In genomic region chr11:40789701-40790100, GRCm38 (mm10) we compare ENCODE assay signal across 17 mouse cellular contexts. TPM values are rescaled to one million over a fixed set of nuclear protein-coding genes. Genes with fewer than 3 reads are reported as not detected.
"Had no signal": no experiment of that assay in that cellular context is flagged by ENCODE, and none has a peak within 500 bp of the region (broad histone marks: within the 10 kb centered on the region; RNA-seq: fewer than 3 reads in every experiment).

No protein-coding gene starts in this region.

- H3K9ac ChIP-seq: lung, embryonic 14.5 days; midbrain, embryonic 13.5 days; midbrain, embryonic 15.5 days; neural tube, embryonic 12.5 days had no signal

- H3K4me2 ChIP-seq: lung, embryonic 14.5 days; midbrain, embryonic 11.5 days; midbrain, embryonic 13.5 days; midbrain, embryonic 15.5 days; neural tube, embryonic 12.5 days had no signal

- H3K27ac ChIP-seq: macrophage; midbrain, embryonic 13.5 days; midbrain, embryonic 15.5 days; neural tube, embryonic 12.5 days had no signal

- H3K4me3 ChIP-seq: megakaryocyte, embryonic 14.5 days; midbrain, embryonic 13.5 days; midbrain, embryonic 15.5 days; neural tube, embryonic 12.5 days had no signal

- H3K4me1 ChIP-seq: megakaryocyte, embryonic 14.5 days; midbrain, embryonic 13.5 days; midbrain, embryonic 15.5 days; neural tube, embryonic 12.5 days had no signal

- DNase-seq: lung, embryonic 14.5 days; lung, postnatal 10 days; lung, postnatal 36 days; right cerebral cortex, postnatal 25 days; right cerebral cortex, postnatal 4 days; spleen, adult 18-20 months; thymus, adult 18-20 months; thymus, postnatal 14 days; thymus, postnatal 36 days had no signal

- H3K27me3 ChIP-seq: megakaryocyte, embryonic 14.5 days; midbrain, embryonic 13.5 days; midbrain, embryonic 15.5 days; neural tube, embryonic 12.5 days had no signal

- H3K36me3 ChIP-seq: midbrain, embryonic 13.5 days; midbrain, embryonic 15.5 days; neural tube, embryonic 12.5 days had no signal

- ATAC-seq: midbrain, embryonic 13.5 days; midbrain, embryonic 15.5 days had no signal

- H3K9me3 ChIP-seq: megakaryocyte, embryonic 14.5 days; midbrain, embryonic 13.5 days; midbrain, embryonic 15.5 days; neural tube, embryonic 12.5 days had no signal

RNA-seq across cellular contexts. Expression of gene Hmmr, which starts 56.5 kb away (rescaled TPM):
- total RNA-seq: monocyte, adult 5-6 weeks; neutrophil, adult 5-6 weeks had no signal
